Mouse (Mus musculus): ENCODE data around the gene Khdrbs1.
A peak's percentile ranks its signal among the peaks of the same experiment; 100 is the strongest.
"Not testable (repeated sequence)": the region's sequence is repeated elsewhere in the genome, so short reads cannot be mapped to it uniquely, and the experiment has no call there.

Gene Khdrbs1

GRCm38 (mm10) chr4:129743010-129743390 is 897 bp upstream of the Khdrbs1 start:
- peak; percentile 62 for DNase-seq

GRCm38 (mm10) chr4:129741974-129742231 is 200 bp downstream of the Khdrbs1 start:
- DNase-seq: no peak

- DNase-seq: peak; percentile 60
Observed at GRCm38 (mm10) chr4:129741251-129741973, 691 bp downstream of the Khdrbs1 start.

GRCm38 (mm10) chr4:129739111-129739645 is 2.9 kb downstream of the Khdrbs1 start:
- no peak for DNase-seq

- DNase-seq: no peak
Observed at GRCm38 (mm10) chr4:129736173-129736572, 5.9 kb downstream of the Khdrbs1 start.

- DNase-seq: not testable (repeated sequence)
Observed at GRCm38 (mm10) chr4:129735485-129735884, 6.6 kb downstream of the Khdrbs1 start.

- no peak for DNase-seq
Observed at GRCm38 (mm10) chr4:129731423-129731822, 10.7 kb downstream of the Khdrbs1 start.

GRCm38 (mm10) chr4:129716310-129716709 is 25.8 kb downstream of the Khdrbs1 start:
- DNase-seq: no peak

GRCm38 (mm10) chr4:129709486-129710129 is 32.5 kb downstream of the Khdrbs1 start:
- no peak for DNase-seq

- DNase-seq: no peak
Observed at GRCm38 (mm10) chr4:129706750-129707149, 35.4 kb downstream of the Khdrbs1 start.

- DNase-seq: no peak
Observed at GRCm38 (mm10) chr4:129702454-129702853, 39.6 kb downstream of the Khdrbs1 start.

- DNase-seq: peak; percentile 73
Observed at GRCm38 (mm10) chr4:129701503-129702377, 40.4 kb downstream of the Khdrbs1 start.

GRCm38 (mm10) chr4:129700661-129701060 is 41.4 kb downstream of the Khdrbs1 start:
- not testable (repeated sequence) for DNase-seq

GRCm38 (mm10) chr4:129700216-129700615 is 41.9 kb downstream of the Khdrbs1 start:
- no peak for DNase-seq

- DNase-seq: no peak
Observed at GRCm38 (mm10) chr4:129697191-129697590, 44.9 kb downstream of the Khdrbs1 start.

- DNase-seq: peak; percentile 92
Observed at GRCm38 (mm10) chr4:129696158-129696985, 45.7 kb downstream of the Khdrbs1 start, which contains the start of gene Tmem39b. Tmem39b (minus strand) TSS chr4:129696838.

GRCm38 (mm10) chr4:129695815-129696157 is 46.3 kb downstream of the Khdrbs1 start:
- DNase-seq: no peak

GRCm38 (mm10) chr4:129684531-129684930 is 57.6 kb downstream of the Khdrbs1 start:
- DNase-seq: no peak

- DNase-seq: no peak
Observed at GRCm38 (mm10) chr4:129683901-129684493, 58.1 kb downstream of the Khdrbs1 start.

- no peak for DNase-seq
Observed at GRCm38 (mm10) chr4:129681837-129682236, 60.3 kb downstream of the Khdrbs1 start.

GRCm38 (mm10) chr4:129672878-129673449 is 69.1 kb downstream of the Khdrbs1 start:
- no peak for DNase-seq

Data from cerebellum, adult 9-11 months (tissue).